Mouse (Mus musculus) bone marrow, adult 2 months (tissue): Measurements from ENCODE around the gene Dlec1.

ENCODE experiments used
- CTCF ChIP-seq: fragments of 200-500 bp; IDR thresholded peaks from 2 replicates; pipeline ENCODE4 v1.5.1; 2011; ENCODE audit warnings: low read length, control low read depth; ENCODE audit not compliant: control insufficient read depth, insufficient read depth
- POLR2A ChIP-seq: fragments of 200-500 bp; IDR thresholded peaks from 2 replicates; pipeline ENCODE4 v1.6.1; 2011; ENCODE audit warnings: low read depth, mild to moderate bottlenecking, control low read depth, low read length, borderline replicate concordance; ENCODE audit not compliant: control insufficient read depth

DNA sequence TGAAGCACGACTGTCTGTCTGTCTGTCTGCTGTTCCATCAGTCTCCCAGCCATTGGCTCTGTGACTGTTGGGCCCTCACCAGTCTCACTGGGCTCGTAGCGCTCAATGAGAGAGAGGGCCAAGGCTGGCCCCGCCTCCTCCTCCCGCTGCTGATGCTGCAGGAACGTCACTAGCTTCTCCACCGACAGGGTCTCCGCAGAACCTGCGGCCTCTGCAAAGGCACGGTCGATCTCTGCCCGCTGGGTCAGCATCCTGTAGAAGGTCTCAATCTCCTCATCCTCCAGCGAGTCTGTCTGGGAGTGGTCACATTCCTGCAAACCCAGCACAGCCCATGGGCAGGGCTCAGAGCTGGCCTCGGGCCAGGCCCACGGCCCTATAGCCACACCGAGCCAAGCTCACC lies 26.6 kb upstream of the Dlec1 start:
- no peak for TF ChIP-seq CTCF
- no peak for TF ChIP-seq POLR2A
